Mouse (Mus musculus): Measurements from ENCODE around the gene Arid5b.

The Arid5b gene

DNA sequence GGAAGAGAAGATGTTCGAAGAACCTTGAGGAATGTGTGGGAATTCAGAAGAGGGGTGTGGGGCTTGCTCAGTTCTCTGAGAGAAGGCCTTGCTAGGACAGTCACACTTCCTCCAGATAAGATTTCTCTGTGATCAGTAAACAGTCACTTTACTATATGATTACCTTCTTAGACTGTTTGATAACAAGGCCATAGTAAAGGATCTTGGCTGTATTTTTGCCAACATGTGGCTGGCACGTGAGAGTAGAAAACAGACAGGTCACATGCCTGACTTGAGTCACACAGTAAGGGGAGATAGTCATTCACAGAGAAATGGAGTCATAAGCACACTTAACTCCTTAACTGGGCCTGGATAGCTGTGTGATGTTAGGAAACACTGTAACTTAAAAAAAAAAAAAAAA lies 151.4 kb downstream of the Arid5b start:
- Histone ChIP-seq H3K4me1 (replicated peaks; ENCODE audit: low read depth, low read length) (peaks cover 66% of the 10 kb centered on the region), H3K27me3 (ENCODE audit: insufficient read depth, low read length) (no peaks in the 10 kb centered on the region), H3K36me3 (ENCODE audit: insufficient read depth, low read length) (peaks cover 100% of the 10 kb centered on the region), H3K4me3 (replicated peaks; ENCODE audit: low read length) (no peak overlapping the region), H3K9me3 (ENCODE audit: low read length) (no peaks in the 10 kb centered on the region)
- TF ChIP-seq POU5F1 (IDR thresholded peaks at IDR 0.05; ENCODE audit: borderline replicate concordance, low read length) (no peak), NANOG (IDR thresholded peaks at IDR 0.05; ENCODE audit: borderline replicate concordance, low read length) (no peak), CTCF (conservative IDR thresholded peaks at IDR 0.05; ENCODE audit: low read length) (no peak)

DNA sequence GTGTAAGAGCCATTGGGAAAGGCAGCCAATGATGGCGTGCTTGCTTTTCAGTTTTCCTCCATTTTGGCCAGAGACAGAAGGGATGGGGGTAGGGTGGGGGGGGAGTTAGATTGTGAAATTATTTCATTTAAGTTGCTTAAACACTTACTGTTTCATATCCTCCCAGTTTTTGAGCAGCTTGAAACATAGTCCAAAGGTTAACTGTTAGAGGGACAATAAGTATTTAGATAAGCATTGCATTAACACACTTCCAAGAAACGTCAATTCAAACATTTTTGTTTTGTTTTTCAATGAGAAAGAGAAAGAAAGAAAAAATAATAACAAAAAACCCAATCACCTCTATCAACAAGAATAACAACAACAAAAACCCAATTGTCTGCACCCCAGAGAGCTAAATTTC lies 152.0 kb downstream of the Arid5b start:
- Histone ChIP-seq H3K9me3 (ENCODE audit: low read length) (no peaks in the 10 kb centered on the region), H3K27me3 (ENCODE audit: insufficient read depth, low read length) (no peaks in the 10 kb centered on the region), H3K4me1 (replicated peaks; ENCODE audit: low read depth, low read length) (peaks cover 66% of the 10 kb centered on the region), H3K36me3 (ENCODE audit: insufficient read depth, low read length) (peaks cover 100% of the 10 kb centered on the region), H3K4me3 (replicated peaks; ENCODE audit: low read length) (no peak overlapping the region)
- no peak for TF ChIP-seq POU5F1 (IDR thresholded peaks at IDR 0.05; ENCODE audit: borderline replicate concordance, low read length)
- TF ChIP-seq CTCF (conservative IDR thresholded peaks at IDR 0.05; ENCODE audit: low read length), result no peak
- no peak for TF ChIP-seq NANOG (IDR thresholded peaks at IDR 0.05; ENCODE audit: borderline replicate concordance, low read length)

DNA sequence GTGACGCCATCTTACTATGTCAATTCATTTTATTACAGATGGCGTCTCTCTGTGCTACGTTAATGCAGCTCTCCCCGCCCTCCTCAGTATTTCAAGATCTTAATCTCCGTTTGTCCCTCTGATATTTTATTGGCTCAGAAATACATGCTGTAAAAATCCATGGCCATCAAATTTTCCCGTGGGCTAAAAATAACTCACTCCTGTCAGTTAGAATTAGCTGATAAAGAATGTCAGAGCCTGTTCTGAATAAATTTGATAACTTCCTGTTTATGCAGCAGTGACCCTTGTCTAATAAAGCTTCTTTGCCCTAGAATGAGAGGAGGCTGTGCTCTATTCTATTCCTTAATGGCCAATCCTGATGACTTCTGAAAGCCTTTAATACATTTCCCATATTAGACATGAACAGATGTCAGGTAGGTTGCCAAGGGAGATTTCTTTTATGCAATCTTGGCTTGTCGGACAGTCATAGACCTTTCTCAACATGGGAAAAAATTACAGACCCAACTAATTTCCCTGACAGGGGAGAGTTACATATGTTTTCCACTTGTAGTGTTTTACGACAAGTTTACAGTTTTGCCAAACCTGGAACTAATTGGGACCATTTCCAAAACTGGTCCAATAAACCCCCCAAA lies 152.5 kb downstream of the Arid5b start:
- TF ChIP-seq NANOG (IDR thresholded peaks at IDR 0.05; ENCODE audit: borderline replicate concordance, low read length), result no peak
- TF ChIP-seq CTCF (conservative IDR thresholded peaks at IDR 0.05; ENCODE audit: low read length), result no peak
- no peak for TF ChIP-seq POU5F1 (IDR thresholded peaks at IDR 0.05; ENCODE audit: borderline replicate concordance, low read length)
- H3K9me3 ChIP-seq (ENCODE audit: low read length), result no peaks in the 10 kb centered on the region
- H3K4me1 ChIP-seq (replicated peaks; ENCODE audit: low read depth, low read length), result peaks cover 66% of the 10 kb centered on the region
- H3K27me3 ChIP-seq (ENCODE audit: insufficient read depth, low read length), result no peaks in the 10 kb centered on the region
- peaks cover 100% of the 10 kb centered on the region for H3K36me3 ChIP-seq (ENCODE audit: insufficient read depth, low read length)
- H3K4me3 ChIP-seq (replicated peaks; ENCODE audit: low read length), result no peak overlapping the region

DNA sequence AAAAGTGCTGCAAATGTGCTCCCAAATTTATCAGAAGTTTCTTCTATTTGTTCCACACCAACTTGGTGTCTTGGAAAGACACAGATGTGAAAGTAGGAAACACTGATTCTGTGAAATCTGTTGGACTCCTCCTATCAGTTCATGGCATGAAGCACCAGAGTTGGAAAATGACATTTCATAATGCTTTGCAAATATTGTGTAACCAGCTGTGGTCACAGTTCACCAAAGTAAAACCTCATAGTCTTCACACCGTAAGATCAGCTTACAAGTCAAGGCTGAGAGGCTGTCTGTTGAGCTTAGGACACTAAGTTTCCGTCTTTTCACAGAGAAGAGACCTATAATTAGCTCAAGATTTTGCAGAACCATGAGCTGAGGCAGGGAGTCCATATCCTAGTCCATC lies 153.6 kb downstream of the Arid5b start:
- TF ChIP-seq POU5F1 (IDR thresholded peaks at IDR 0.05; ENCODE audit: borderline replicate concordance, low read length) (no peak), CTCF (conservative IDR thresholded peaks at IDR 0.05; ENCODE audit: low read length) (no peak), NANOG (IDR thresholded peaks at IDR 0.05; ENCODE audit: borderline replicate concordance, low read length) (no peak)
- Histone ChIP-seq H3K4me3 (replicated peaks; ENCODE audit: low read length) (no peak overlapping the region), H3K27me3 (ENCODE audit: insufficient read depth, low read length) (no peaks in the 10 kb centered on the region), H3K36me3 (ENCODE audit: insufficient read depth, low read length) (peaks cover 100% of the 10 kb centered on the region), H3K4me1 (replicated peaks; ENCODE audit: low read depth, low read length) (peaks cover 66% of the 10 kb centered on the region), H3K9me3 (ENCODE audit: low read length) (no peaks in the 10 kb centered on the region)

DNA sequence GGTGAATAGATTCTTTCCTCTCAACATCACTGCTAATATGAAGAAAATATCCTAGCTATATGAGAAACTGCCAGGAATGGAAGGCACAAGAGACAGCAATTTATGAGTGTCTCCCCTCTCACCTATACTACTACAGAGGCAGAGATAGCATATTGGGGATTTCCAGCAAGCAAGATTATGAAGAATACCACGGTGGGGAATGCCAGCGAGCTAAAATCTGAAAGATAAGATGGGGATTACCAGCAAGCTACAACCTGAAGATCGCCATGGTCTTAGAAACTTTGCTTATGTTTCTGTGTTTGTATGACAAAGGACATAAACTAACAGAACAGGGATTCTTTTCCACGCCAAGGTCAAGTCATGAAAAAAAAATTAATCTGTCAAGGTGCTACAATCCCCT lies 155.1 kb downstream of the Arid5b start:
- H3K4me3 ChIP-seq (replicated peaks; ENCODE audit: low read length), result no peak overlapping the region
- no peaks in the 10 kb centered on the region for H3K27me3 ChIP-seq (ENCODE audit: insufficient read depth, low read length)
- no peaks in the 10 kb centered on the region for H3K9me3 ChIP-seq (ENCODE audit: low read length)
- peaks cover 100% of the 10 kb centered on the region for H3K36me3 ChIP-seq (ENCODE audit: insufficient read depth, low read length)
- TF ChIP-seq POU5F1 (IDR thresholded peaks at IDR 0.05; ENCODE audit: borderline replicate concordance, low read length) (no peak), CTCF (conservative IDR thresholded peaks at IDR 0.05; ENCODE audit: low read length) (no peak), NANOG (IDR thresholded peaks at IDR 0.05; ENCODE audit: borderline replicate concordance, low read length) (no peak)
- H3K4me1 ChIP-seq (replicated peaks; ENCODE audit: low read depth, low read length), result peaks cover 66% of the 10 kb centered on the region

DNA sequence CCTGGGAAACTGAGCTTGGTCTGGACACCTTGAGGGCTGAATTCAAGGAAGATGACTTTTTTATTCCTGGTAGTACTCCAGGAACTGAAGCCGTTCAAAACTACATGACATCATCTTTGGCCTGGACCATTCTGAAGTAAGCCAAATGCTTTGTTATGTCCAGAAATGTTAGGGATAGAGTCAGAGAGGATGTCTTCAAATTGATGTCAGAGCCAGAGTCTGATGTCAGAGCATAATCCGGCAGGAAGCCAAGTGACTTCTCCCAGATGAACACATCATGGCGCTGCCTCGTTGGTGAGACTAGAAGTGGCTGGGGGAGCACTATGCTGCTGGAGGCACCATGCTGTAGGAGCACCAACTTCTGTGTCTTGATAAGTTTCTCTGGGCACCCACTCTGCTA lies 156.6 kb downstream of the Arid5b start:
- TF ChIP-seq CTCF (conservative IDR thresholded peaks at IDR 0.05; ENCODE audit: low read length) (no peak), NANOG (IDR thresholded peaks at IDR 0.05; ENCODE audit: borderline replicate concordance, low read length) (no peak), POU5F1 (IDR thresholded peaks at IDR 0.05; ENCODE audit: borderline replicate concordance, low read length) (no peak)
- Histone ChIP-seq H3K36me3 (ENCODE audit: insufficient read depth, low read length) (peaks cover 98% of the 10 kb centered on the region), H3K27me3 (ENCODE audit: insufficient read depth, low read length) (no peaks in the 10 kb centered on the region), H3K9me3 (ENCODE audit: low read length) (no peaks in the 10 kb centered on the region), H3K4me3 (replicated peaks; ENCODE audit: low read length) (no peak overlapping the region), H3K4me1 (replicated peaks; ENCODE audit: low read depth, low read length) (peaks cover 65% of the 10 kb centered on the region)

DNA sequence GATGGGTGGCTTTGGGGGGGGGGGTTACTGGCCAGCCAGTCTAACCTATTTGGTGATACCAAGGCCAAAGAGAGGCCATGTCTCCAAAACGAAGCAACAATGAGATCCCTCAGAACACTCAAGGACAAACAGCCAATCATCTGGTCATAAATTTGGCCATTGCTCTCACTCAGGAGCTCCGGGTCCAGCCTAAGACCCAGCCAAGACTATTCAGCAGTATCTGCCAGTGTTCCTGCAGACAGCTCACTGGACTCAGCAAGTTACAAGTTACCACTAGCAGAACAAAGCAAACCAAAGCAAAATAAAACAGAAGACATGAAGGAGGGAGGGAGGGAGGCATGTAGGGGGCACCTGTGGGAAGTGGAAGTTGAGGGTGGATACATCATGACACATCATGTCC lies 157.3 kb downstream of the Arid5b start:
- H3K27me3 ChIP-seq (ENCODE audit: insufficient read depth, low read length), result no peaks in the 10 kb centered on the region
- no peak for TF ChIP-seq POU5F1 (IDR thresholded peaks at IDR 0.05; ENCODE audit: borderline replicate concordance, low read length)
- no peak for TF ChIP-seq CTCF (conservative IDR thresholded peaks at IDR 0.05; ENCODE audit: low read length)
- TF ChIP-seq NANOG (IDR thresholded peaks at IDR 0.05; ENCODE audit: borderline replicate concordance, low read length), result no peak
- no peaks in the 10 kb centered on the region for H3K9me3 ChIP-seq (ENCODE audit: low read length)
- H3K4me3 ChIP-seq (replicated peaks; ENCODE audit: low read length), result no peak overlapping the region
- peaks cover 69% of the 10 kb centered on the region for H3K4me1 ChIP-seq (replicated peaks; ENCODE audit: low read depth, low read length)
- H3K36me3 ChIP-seq (ENCODE audit: insufficient read depth, low read length), result peaks cover 98% of the 10 kb centered on the region

DNA sequence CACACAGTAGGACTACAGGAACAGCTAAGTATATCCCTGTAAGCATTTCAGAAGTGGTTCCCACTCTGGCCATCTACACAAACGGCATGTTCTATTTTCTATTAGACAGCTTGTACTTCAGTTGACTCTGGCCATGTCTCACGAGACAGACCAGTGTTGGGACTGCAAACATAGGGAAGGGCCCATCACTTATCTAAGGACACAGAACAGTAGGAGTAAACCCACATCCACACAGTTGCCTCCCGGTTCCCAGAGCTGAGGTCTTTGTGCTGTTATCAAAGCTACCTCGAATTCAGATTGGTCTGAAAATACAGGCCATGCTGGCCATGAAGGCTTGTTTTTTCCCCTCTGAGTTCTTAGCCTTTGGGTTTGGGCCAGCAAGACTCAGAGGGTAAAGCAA lies 158.5 kb downstream of the Arid5b start:
- no peak overlapping the region for H3K4me3 ChIP-seq (replicated peaks; ENCODE audit: low read length)
- no peaks in the 10 kb centered on the region for H3K27me3 ChIP-seq (ENCODE audit: insufficient read depth, low read length)
- no peak for TF ChIP-seq POU5F1 (IDR thresholded peaks at IDR 0.05; ENCODE audit: borderline replicate concordance, low read length)
- no peak for TF ChIP-seq CTCF (conservative IDR thresholded peaks at IDR 0.05; ENCODE audit: low read length)
- no peak for TF ChIP-seq NANOG (IDR thresholded peaks at IDR 0.05; ENCODE audit: borderline replicate concordance, low read length)
- H3K36me3 ChIP-seq (ENCODE audit: insufficient read depth, low read length), result peaks cover 95% of the 10 kb centered on the region
- H3K4me1 ChIP-seq (replicated peaks; ENCODE audit: low read depth, low read length), result peaks cover 74% of the 10 kb centered on the region
- no peaks in the 10 kb centered on the region for H3K9me3 ChIP-seq (ENCODE audit: low read length)

DNA sequence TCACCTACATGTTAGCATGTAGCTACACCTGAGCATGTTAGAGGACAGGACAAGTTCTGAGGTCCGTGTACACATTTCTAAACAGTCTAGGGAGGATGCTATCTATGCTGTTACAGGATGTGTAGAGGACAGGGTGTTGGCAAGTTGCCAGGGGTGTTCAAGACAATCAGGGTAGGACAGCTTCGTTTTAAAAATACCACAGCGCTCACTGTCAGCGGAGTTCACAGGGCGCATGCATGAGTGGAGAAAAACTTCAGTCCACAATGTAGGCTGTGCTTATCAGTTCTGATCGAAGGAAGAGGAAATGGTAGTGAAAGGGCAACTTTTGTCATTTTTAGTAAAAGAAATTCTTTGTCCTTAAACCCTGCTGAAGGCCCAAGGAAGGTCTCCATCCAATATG lies 159.3 kb downstream of the Arid5b start:
- H3K9me3 ChIP-seq (ENCODE audit: low read length), result no peaks in the 10 kb centered on the region
- no peaks in the 10 kb centered on the region for H3K27me3 ChIP-seq (ENCODE audit: insufficient read depth, low read length)
- TF ChIP-seq CTCF (conservative IDR thresholded peaks at IDR 0.05; ENCODE audit: low read length), result no peak
- no peak for TF ChIP-seq NANOG (IDR thresholded peaks at IDR 0.05; ENCODE audit: borderline replicate concordance, low read length)
- TF ChIP-seq POU5F1 (IDR thresholded peaks at IDR 0.05; ENCODE audit: borderline replicate concordance, low read length), result no peak
- peaks cover 77% of the 10 kb centered on the region for H3K4me1 ChIP-seq (replicated peaks; ENCODE audit: low read depth, low read length)
- H3K4me3 ChIP-seq (replicated peaks; ENCODE audit: low read length), result no peak overlapping the region
- H3K36me3 ChIP-seq (ENCODE audit: insufficient read depth, low read length), result peaks cover 91% of the 10 kb centered on the region

Data from E14TG2a.4 (cell line).